Mouse (Mus musculus): ENCODE measurements around the gene Plce1. TPM values are rescaled to one million over a fixed set of nuclear protein-coding genes. Genes with fewer than 3 reads are reported as not detected.

Gene Plce1
- polyA plus RNA-seq, 1 experiment from 2014 or later: 3.1 TPM

GRCm38 (mm10) chr19:38475394-38475793, 5.5 kb upstream of the Plce1 start:
- ATAC-seq (ENCODE audit: insufficient number of reproducible peaks, insufficient read depth, low FRiP score, low TSS enrichment, low read depth): no peak
- 45% methylated on average over 7 of the region's 7 CpGs for WGBS
- peaks cover 29% of the 10 kb centered on the region for H3K27me3 ChIP-seq

GRCm38 (mm10) chr19:38478286-38478685, 2.6 kb upstream of the Plce1 start:
- no peak overlapping the region for H3K4me2 ChIP-seq
- H3K36me3 ChIP-seq: no peaks in the 10 kb centered on the region
- no peak overlapping the region for H3K27ac ChIP-seq
- H3K27me3 ChIP-seq: peaks cover 56% of the 10 kb centered on the region
- no peak for ATAC-seq (ENCODE audit: insufficient number of reproducible peaks, insufficient read depth, low FRiP score, low TSS enrichment, low read depth)
- 48% methylated on average over 5 of the region's 5 CpGs for WGBS
- H3K9me3 ChIP-seq: no peaks in the 10 kb centered on the region
- H3K4me1 ChIP-seq: peaks cover 40% of the 10 kb centered on the region
- no peak overlapping the region for H3K4me3 ChIP-seq
- no peak overlapping the region for H3K9ac ChIP-seq

More at GRCm38 (mm10) chr19:38475394-38475793, 5.5 kb upstream of the Plce1 start:
- Histone ChIP-seq H3K9me3 (no peaks in the 10 kb centered on the region), H3K27ac (no peak overlapping the region), H3K9ac (no peak overlapping the region), H3K36me3 (no peaks in the 10 kb centered on the region), H3K4me2 (no peak overlapping the region), H3K4me1 (peaks cover 23% of the 10 kb centered on the region), H3K4me3 (no peak overlapping the region)

GRCm38 (mm10) chr19:38478948-38479347, 2.0 kb upstream of the Plce1 start:
- ATAC-seq (ENCODE audit: insufficient number of reproducible peaks, insufficient read depth, low FRiP score, low TSS enrichment, low read depth): peak; percentile 56; the same call in 1 of the 2 replicates
- peaks cover 40% of the 10 kb centered on the region for H3K4me1 ChIP-seq
- 14% methylated on average over 7 of the region's 7 CpGs for WGBS
- peak overlapping the region; percentile 22; the same call in 1 of the 2 replicates for H3K4me2 ChIP-seq
- no peak overlapping the region for H3K4me3 ChIP-seq
- no peak overlapping the region for H3K27ac ChIP-seq
- no peak overlapping the region for H3K9ac ChIP-seq
- no peaks in the 10 kb centered on the region for H3K9me3 ChIP-seq
- H3K36me3 ChIP-seq: no peaks in the 10 kb centered on the region
- peaks cover 62% of the 10 kb centered on the region for H3K27me3 ChIP-seq

GRCm38 (mm10) chr19:38479473-38479872, 1.4 kb upstream of the Plce1 start:
- Histone ChIP-seq H3K9me3 (no peaks in the 10 kb centered on the region), H3K4me2 (peak overlapping the region; percentile 22; the same call in 1 of the 2 replicates), H3K9ac (no peak overlapping the region), H3K4me3 (no peak overlapping the region), H3K27ac (no peak overlapping the region), H3K4me1 (peaks cover 40% of the 10 kb centered on the region), H3K27me3 (peaks cover 66% of the 10 kb centered on the region), H3K36me3 (no peaks in the 10 kb centered on the region)
- 77% methylated on average over 5 of the region's 5 CpGs for WGBS
- ATAC-seq (ENCODE audit: insufficient number of reproducible peaks, insufficient read depth, low FRiP score, low TSS enrichment, low read depth): no peak

- H3K4me3 ChIP-seq: peak overlapping the region; percentile 68
- H3K9ac ChIP-seq: peak overlapping the region; percentile 77
- ATAC-seq (ENCODE audit: insufficient number of reproducible peaks, insufficient read depth, low FRiP score, low TSS enrichment, low read depth): no peak; the same call in 1 of the 2 replicates
- no peak overlapping the region for H3K27ac ChIP-seq
- no peaks in the 10 kb centered on the region for H3K9me3 ChIP-seq
- H3K27me3 ChIP-seq: peaks cover 69% of the 10 kb centered on the region
- H3K4me2 ChIP-seq: peak overlapping the region; percentile 95
- no peaks in the 10 kb centered on the region for H3K36me3 ChIP-seq
- WGBS: 12% methylated on average over 12 of the region's 12 CpGs
- peaks cover 40% of the 10 kb centered on the region for H3K4me1 ChIP-seq
These were observed 671 bp upstream of the Plce1 start for GRCm38 (mm10) chr19:38480156-38480720.

- 16% methylated on average over 8 of the region's 8 CpGs for WGBS
- ATAC-seq (ENCODE audit: insufficient number of reproducible peaks, insufficient read depth, low FRiP score, low TSS enrichment, low read depth): no peak
- H3K27me3 ChIP-seq: peaks cover 69% of the 10 kb centered on the region
- H3K4me3 ChIP-seq: peak overlapping the region; percentile 68
- no peak overlapping the region for H3K9ac ChIP-seq
- H3K27ac ChIP-seq: no peak overlapping the region
- H3K36me3 ChIP-seq: no peaks in the 10 kb centered on the region
- H3K4me2 ChIP-seq: peak overlapping the region; percentile 95
- peaks cover 51% of the 10 kb centered on the region for H3K4me1 ChIP-seq
- no peaks in the 10 kb centered on the region for H3K9me3 ChIP-seq
These were observed 997 bp downstream of the Plce1 start for GRCm38 (mm10) chr19:38481906-38482305.

- 19% methylated on average over 19 of the region's 19 CpGs for WGBS
- Histone ChIP-seq H3K36me3 (no peaks in the 10 kb centered on the region), H3K4me1 (peaks cover 53% of the 10 kb centered on the region), H3K9ac (no peak overlapping the region), H3K27me3 (peaks cover 65% of the 10 kb centered on the region), H3K27ac (no peak overlapping the region), H3K9me3 (no peaks in the 10 kb centered on the region), H3K4me2 (peak overlapping the region; percentile 95), H3K4me3 (peak overlapping the region; percentile 68)
- no peak for ATAC-seq (ENCODE audit: insufficient number of reproducible peaks, insufficient read depth, low FRiP score, low TSS enrichment, low read depth)
These were observed 1.7 kb downstream of the Plce1 start for GRCm38 (mm10) chr19:38482406-38483181.

- peaks cover 34% of the 10 kb centered on the region for H3K27me3 ChIP-seq
- H3K4me2 ChIP-seq: peak overlapping the region; percentile 11; the same call in 1 of the 2 replicates
- ATAC-seq (ENCODE audit: insufficient number of reproducible peaks, insufficient read depth, low FRiP score, low TSS enrichment, low read depth): no peak
- H3K4me3 ChIP-seq: no peak overlapping the region
- H3K36me3 ChIP-seq: no peaks in the 10 kb centered on the region
- no peak overlapping the region for H3K27ac ChIP-seq
- no peak overlapping the region; the same call in 1 of the 2 replicates for H3K9ac ChIP-seq
- no peaks in the 10 kb centered on the region for H3K9me3 ChIP-seq
- 28% methylated on average over 11 of the region's 11 CpGs for WGBS
- H3K4me1 ChIP-seq: peaks cover 38% of the 10 kb centered on the region
These were observed 5.1 kb downstream of the Plce1 start for GRCm38 (mm10) chr19:38485779-38486555.

- 47% methylated on average over 4 of the region's 4 CpGs for WGBS
- no peak for ATAC-seq (ENCODE audit: insufficient number of reproducible peaks, insufficient read depth, low FRiP score, low TSS enrichment, low read depth)
- Histone ChIP-seq H3K27me3 (peaks cover 19% of the 10 kb centered on the region), H3K27ac (no peak overlapping the region), H3K4me1 (peaks cover 28% of the 10 kb centered on the region), H3K4me2 (no peak overlapping the region), H3K9ac (no peak overlapping the region), H3K4me3 (no peak overlapping the region), H3K9me3 (no peaks in the 10 kb centered on the region), H3K36me3 (no peaks in the 10 kb centered on the region)
These were observed 6.6 kb downstream of the Plce1 start for GRCm38 (mm10) chr19:38487501-38487900.

GRCm38 (mm10) chr19:38488103-38488912, 7.4 kb downstream of the Plce1 start:
- whole genome bisulfite sequencing: 52% methylated on average over 9 of the region's 9 CpGs
- Histone ChIP-seq H3K4me3 (no peak overlapping the region), H3K4me1 (peaks cover 25% of the 10 kb centered on the region), H3K36me3 (no peaks in the 10 kb centered on the region), H3K9me3 (no peaks in the 10 kb centered on the region), H3K4me2 (no peak overlapping the region), H3K27ac (no peak overlapping the region), H3K9ac (no peak overlapping the region), H3K27me3 (peaks cover 13% of the 10 kb centered on the region)
- ATAC-seq (ENCODE audit: insufficient number of reproducible peaks, insufficient read depth, low FRiP score, low TSS enrichment, low read depth): peak; percentile 48; the same call in 1 of the 2 replicates

GRCm38 (mm10) chr19:38498233-38498632, 17.3 kb downstream of the Plce1 start:
- no peaks in the 10 kb centered on the region for H3K36me3 ChIP-seq
- H3K9ac ChIP-seq: no peak overlapping the region
- no peaks in the 10 kb centered on the region for H3K27me3 ChIP-seq
- H3K4me2 ChIP-seq: no peak overlapping the region
- H3K9me3 ChIP-seq: no peaks in the 10 kb centered on the region
- H3K4me3 ChIP-seq: no peak overlapping the region
- no peaks in the 10 kb centered on the region for H3K4me1 ChIP-seq
- no peak overlapping the region for H3K27ac ChIP-seq
- 75% methylated on average over 5 of the region's 5 CpGs for WGBS
- ATAC-seq (ENCODE audit: insufficient number of reproducible peaks, insufficient read depth, low FRiP score, low TSS enrichment, low read depth): no peak

Measured in embryonic facial prominence, embryonic 13.5 days (tissue).